Mouse (Mus musculus): ENCODE data around the gene Casr.

Casr gene

DNA sequence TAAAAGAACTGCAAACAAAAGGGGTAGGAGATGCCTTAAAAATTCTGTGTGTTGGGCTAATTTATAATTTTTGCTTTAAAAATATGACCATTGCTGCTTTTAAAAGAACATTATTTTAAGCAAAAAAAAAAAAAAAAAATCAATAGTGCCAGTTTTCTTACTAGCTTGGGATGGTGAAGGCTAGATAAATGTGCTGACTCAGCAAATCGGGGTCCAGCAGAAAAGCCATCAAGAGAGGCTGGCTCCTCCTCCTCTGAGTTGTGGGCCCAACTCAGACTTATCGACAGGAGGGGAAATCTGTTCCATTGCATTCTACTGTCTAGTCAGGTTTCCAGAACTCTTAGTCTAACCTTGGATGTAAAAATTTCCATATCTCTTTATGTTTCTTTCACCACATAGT lies 45.6 kb downstream of the Casr start:
- DNase-seq = no peak

DNA sequence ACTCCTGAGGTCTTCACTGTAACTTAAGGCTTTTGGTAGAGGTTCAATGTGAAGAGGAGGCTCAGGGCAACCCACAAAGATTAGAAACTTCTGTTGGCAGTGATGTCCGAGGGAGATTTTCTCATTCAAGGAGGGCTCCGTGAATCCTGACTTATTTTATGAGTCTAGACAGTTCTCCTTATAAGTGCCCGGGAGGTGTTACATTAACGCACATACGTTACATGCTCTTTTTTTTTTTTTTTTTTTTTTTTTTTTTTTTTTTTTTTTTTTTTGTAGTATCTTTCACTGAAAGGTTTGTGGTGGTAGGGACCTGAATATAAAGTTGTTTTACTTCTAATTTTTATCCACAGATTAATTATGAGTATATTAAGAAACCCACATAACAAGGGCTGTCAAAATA lies 54.6 kb downstream of the Casr start:
- no peak for DNase-seq

DNA sequence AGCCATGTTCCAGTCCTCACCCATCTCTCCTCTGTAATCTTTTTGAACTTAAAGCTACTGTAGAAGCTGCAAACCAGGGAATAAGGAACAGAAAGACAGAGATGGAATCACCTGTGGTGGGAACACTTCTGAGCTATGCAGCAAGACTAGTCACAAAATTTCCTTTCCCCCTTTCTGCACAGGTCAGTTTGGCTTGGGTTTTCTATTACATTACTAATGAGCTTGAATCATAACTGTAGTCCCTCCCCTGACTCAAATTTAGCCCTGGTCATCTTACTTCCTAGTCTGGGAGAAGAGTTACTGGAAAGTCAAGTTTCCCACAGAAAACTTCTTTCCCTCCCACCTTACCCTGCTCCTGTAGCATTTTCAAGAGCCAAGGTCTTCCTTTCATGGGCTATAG lies 55.1 kb downstream of the Casr start:
- no peak for DNase-seq

DNA sequence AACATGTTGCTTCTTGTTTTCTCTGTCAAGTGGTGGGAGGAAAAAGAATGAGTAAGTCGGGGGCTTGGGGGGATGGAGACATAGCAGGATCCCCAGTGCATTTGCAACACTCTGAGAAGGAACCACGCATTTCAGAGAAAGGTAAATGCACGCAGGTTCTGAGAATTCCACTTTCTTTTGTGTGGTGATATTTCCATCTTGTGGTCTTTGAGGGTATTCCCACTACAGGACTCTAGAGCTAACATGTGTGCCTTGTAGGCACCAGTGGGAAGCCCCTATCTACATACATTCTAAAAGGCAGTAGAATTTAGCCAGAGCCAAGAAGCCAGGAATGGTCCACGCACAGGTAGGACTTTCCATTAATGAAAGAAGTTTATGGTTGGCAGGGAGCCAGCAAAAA lies 56.0 kb downstream of the Casr start:
- no peak for DNase-seq

DNA sequence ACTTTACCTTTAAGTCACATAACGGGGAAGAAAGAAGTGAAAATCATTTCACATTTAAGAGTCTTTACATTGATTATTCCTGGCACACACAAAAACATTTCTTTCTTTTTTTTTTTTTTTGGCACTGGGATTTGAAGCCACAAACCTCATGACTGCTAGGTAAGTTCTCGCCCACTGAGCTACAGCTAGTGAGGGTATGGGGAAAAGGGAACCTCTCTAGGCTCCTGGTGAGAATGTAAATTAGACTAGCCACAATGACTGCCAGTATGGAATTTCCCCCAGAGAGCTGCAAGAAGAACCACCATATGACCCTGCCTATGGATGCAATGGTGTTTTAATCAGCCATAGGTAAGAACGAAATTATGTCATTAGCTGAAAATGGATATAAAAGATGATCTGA lies 56.8 kb downstream of the Casr start:
- no peak for DNase-seq

DNA sequence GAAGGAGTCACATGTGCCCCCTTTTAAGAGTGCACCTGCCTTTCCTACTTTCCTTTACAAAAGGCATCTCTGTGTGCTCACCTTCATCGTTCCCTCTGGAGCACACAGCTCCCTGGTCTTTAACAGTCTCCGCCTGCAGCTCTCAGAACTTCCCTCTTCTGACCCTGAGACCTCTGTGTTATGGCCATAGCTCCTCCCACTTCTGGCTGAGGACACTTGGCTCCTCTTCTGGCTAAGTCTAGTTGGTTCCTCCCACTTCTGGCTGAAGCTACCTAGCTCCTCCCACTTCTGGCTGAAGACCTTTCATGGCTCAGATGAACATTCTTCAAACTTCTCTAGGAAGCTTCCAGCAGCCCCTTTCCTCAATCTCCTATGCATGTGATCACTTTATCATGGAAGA lies 59.7 kb downstream of the Casr start:
- no peak for DNase-seq

DNA sequence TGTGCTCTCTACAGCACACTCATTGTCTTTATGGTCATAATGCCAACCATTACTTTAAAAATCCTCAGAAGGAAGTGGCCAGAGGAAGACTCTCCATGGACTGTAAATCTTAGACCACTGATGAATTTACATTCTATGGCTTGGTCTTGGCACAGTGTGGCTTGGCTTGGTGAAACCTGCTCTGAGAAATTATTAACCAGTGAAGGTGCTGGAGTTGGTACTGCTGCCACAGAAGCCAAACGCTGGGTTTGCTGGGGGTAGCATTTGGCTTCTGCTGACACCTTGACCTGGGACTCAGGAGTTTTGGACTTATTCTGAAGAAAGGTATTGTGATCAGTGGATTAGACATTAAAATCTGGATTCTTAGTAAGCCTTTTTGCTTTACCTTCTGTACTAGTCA lies 69.5 kb downstream of the Casr start:
- DNase-seq = no peak

DNA sequence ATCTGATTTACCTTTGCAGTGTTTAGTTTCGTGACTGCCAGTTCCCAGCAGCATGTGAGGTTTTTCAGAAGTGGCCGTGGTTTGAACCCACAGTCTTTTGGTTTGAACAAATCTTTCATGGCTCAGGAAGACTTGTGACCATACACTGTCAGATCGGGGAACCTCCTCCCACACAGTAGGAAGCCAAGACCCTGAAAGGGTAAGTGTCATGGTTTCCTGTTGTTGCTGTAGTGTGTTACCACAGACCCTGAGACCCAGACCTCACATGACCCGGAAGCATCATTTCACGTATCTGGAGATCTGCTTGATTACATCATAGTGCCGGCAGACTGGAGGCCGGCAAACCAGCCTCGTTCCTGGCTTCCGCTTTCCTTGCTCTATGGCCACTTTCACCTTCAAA lies 85.1 kb downstream of the Casr start:
- DNase-seq = peak; percentile 93

DNA sequence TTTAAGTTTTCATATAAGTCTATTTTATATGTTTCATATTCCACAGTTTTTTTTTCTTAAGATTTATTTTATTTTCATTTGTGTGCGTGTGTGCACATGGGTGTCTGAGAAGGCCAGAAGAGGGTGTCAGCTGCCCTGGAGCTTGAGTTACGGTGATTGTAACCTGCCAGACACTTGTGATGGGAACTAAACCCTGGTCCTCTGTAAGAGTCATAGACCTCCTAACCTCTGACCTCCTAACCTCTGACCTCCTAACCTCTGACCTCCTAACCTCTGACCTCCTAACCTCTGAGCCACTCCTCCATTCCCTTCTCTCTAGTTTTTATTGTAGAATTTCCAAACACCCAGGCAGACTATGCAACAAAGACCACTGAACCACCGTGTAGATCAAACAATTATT lies 86.4 kb downstream of the Casr start:
- DNase-seq = no peak

DNA sequence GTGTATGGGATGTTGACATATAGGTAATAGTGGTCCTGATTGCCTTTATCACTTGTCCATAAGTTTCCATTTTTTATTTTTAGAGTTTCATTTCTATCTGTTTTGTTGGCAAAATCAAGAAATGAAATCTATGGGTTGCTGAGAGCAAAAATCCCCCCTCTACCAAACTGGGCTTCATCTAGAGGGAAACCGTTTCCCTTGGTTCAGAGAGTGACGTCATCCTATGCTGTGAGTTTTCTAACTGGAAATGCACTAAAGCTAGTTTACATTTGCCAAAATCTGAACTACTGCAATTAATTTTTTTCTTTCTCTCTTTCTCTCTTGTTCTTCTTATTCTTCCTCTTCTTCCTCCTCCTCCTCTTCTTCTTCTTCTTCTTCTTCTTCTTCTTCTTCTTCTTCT lies 87.1 kb downstream of the Casr start:
- no peak for DNase-seq

DNA sequence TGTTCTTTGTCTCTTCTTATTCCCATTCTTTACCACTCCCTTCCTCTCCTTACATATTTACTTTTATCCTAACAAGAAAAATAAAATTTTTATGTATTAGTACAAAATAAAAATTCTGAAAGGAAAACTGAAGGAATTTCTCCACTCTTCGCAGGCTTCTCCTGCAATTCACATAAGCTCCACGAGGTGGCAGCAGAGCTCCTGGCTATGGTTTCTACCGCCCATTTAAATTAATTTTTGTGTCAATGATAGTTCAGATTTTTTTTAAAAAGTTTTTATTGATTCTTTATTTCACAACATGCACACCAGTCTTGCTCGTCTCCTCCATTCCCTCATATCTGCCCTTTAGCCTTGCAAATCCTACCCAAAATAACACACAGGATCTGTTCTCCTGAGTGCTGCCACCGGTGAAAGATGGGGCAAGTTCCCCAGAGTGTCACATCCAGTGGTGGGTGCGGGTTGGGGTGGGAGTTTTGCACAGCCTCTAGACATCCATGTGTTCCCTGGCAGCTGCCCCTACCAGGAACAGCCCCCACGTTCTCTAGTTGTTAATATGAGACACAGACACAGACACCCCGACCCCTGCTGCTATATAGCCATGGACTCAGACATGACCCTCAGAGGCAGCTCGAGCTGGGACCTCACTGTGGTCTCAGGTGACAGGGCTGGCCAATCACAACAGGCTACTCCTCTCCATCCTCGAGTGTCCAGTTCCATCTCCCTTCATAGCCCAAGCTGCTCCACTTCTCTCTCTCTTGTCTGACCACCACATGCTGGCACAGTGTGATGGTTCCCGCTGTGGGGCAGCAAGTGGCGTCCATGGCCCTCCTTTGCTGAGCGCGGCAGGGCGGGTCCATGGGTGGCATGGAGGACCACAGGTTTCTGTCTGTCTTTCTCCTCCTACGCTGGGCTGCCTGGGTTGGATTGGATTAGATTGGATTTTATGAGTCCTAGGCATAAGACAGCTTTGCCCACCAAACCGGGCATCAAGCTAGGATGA lies 88.4 kb downstream of the Casr start:
- peak; percentile 90 for DNase-seq

DNA sequence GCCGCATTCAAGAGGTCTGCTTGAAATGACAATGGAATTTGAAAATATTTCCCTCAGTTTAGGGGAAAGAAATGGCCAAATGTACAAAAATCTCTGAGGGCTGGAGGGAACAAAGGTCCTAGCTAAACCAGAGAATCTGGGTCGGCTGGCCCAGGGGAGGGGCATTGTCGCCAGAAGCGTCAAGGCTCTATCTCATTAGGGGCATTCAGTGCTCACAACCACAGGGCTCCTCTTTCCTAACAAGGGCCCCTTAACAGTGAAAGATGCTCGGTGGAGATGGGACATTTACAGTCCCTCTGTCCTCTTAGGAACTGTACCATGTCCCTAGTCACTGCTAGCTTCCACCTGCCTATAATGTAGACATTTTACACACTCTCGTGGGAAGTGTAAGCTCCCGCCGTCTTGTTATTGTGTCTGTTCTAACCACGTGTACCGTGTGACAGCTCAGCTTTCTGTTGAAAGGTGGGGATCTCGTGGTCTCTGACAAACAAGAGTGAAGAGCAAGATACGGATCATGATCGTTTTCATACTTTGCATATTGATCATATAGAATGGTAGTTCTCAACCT lies 90.8 kb downstream of the Casr start:
- peak; percentile 59 for DNase-seq

DNA sequence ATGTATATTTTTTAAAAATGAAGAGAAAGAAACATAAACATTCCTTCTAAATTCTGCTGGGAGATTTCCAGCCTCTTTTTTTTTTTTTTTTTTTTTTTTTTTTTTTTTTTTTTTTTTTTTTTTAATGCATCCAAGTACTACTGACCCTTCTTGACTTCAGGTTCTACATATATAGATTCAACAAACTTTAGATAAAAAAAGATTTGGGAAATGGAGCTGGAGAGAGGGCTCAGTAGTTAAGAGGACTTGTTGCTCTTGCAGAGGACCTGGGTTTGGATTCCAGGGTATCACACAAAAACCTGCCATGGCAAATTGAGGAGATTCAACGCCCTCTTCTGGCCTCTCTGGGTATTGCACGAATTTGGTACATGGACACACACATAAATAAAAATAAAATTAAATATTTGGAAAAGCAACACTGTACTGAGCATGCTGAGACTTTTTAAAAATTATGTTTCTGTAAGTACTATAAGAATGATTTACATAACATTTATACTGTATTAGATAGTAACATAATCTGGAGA lies 91.9 kb downstream of the Casr start:
- peak; percentile 37 for DNase-seq

DNA sequence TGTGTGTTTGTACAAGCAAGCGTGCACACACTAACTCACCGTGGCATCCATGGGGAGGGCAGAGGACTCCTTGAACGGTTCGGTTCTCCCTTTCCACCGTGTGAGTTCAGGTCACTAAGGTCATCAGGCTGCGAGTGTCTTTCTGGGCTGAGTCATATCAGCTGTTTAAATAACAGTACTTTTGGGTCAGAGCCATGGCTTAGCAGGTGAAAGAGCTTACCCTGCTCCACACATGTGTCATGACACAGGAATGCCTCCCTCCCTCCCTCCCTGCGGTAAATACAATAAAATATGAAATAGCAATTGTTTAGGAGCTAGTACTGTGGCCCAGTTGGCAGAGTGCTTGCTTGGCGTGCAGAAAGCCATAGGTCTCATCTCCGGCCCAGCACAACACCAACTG lies 92.6 kb downstream of the Casr start:
- peak; percentile 61 for DNase-seq

DNA sequence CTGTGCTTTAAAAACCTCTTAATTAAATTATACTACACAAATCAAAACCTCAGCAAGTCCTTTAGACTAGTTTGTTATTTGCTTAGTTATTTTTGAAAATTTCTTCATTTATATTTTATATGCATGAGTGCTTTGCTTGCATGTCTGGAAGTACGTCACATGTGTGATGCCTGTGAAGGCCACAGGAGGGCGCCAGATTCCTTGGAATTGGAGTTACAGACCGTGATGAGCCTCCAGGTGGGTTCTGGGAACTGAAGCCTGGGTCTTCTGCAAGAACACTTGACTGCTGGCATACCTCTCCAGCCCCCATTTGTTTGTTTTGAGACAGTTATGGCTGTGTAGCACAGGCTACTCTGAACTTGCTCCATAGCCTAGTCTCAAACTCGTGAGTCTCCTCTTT lies 93.1 kb downstream of the Casr start:
- peak; percentile 49 for DNase-seq

DNA sequence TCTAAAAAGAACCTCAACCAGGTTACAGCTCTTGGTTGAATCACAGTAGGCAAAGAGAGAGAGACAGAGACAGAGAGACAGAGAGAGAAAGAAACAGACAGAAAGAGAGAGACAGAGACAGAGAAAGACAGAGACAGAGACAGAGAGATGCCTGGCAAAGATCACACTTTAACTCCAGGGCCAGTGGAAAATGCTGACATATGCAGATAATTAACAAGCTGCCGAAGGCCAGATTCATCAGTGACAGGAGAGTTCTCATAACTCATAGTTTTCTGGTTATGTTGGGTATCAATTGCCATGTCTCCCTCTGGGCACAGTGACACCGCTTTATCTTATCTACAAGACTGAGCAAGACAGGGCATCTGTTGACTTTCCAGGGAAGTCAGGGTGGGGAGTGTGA lies 94.0 kb downstream of the Casr start:
- no peak for DNase-seq

DNA sequence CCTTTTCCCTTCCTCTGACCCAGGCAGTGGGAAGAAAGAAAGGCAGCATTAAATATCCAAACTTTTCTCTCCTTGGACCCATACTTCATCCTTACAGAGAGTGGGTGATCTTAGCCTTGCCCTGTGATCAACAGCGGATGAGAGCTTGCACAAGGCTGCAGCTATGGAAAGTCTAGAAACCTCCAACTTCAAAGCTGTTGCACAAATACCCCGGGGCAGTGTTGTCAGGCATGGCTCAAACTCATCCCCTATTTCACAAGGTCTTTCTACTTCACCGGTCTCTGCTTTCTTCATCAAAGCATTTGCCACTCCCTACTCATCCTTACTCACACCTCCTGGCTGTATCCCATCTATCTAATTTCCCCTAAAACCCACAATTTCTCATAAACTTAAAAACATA lies 96.5 kb downstream of the Casr start:
- peak; percentile 74 for DNase-seq

DNA sequence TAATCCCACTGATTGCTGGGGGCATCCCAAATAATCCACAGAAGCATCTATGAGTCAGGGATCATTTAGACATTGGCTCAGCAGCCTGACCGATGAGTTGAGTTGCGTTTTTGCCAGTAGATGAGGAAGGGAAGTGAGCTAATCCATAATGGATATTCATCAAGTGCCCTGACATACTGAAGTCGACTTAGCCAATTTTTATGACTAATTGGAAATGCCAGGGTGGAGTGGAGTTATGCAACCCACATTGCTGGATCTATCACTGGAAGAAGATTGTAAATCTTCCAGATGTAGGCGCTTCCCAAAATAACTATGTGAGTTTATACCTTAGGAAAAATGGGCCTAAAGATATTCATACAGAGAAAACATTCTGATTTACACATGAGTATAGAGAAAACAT lies 97.9 kb downstream of the Casr start:
- peak; percentile 30 for DNase-seq

DNA sequence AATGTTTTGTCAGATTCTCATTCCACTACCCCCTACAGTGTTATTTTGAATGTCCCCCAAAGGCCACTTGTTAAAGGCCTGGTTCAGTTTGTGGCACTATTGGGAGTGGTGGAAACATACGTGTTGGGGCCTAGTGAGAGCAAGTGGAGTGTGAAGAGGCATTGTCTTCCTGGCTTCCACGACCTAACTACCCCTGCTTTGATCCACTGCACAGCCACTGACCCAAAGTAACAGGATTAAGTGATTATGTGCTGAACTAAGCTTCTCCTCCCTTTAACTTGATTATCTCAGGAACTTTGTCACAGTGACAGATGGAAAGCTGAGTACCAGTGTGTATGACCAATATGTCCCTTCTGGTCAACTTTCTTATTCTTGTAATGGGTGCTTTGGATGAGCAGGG lies 101.5 kb downstream of the Casr start:
- DNase-seq = peak; percentile 23

DNA sequence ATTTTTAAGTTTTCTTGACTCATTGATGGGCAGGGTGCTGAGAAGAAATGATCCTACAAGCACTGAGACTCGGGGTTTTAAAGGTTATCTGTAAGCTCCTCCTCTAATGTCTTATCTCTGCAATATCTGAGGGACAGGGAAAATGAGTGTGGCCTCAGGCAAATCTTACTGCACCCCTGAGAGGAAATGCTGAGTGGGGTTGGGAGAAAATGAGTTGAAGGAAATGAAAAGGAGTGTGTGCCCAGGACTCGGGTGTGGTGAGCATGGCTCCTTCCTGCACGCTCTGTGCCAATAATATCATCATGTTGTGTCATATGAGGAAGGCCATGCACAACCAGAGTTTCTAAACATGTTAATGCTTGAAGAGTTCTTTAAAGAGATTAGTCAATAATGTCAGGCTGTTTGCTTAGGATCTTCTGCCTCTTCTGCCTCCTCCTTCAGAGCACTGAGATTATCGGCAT lies 106.6 kb downstream of the Casr start, which contains the start of gene Stfa3:
TSS of gene Stfa3 (minus strand) at position 51 of the 461 bp plus-strand sequence.
- DNase-seq = no peak
